Mouse (Mus musculus) kidney, adult 2 months (tissue): ENCODE results near the gene Cfap97. TPM values are rescaled to one million over a fixed set of nuclear protein-coding genes. Genes with fewer than 3 reads are reported as not detected.
"Not testable (repeated sequence)": the region's sequence is repeated elsewhere in the genome, so short reads cannot be mapped to it uniquely, and the experiment has no call there.

Experiments used
- DNase-seq: peaks from one replicate; pipeline ENCODE4 v3.0.0; 2021
- H3K27ac ChIP-seq: fragments of 200-500 bp; 2 replicates; pipeline ENCODE4 v1.5.1; 2012; ENCODE audit warnings: low read depth, low read length, control low read depth, inconsistent platforms; ENCODE audit not compliant: insufficient read depth
- H3K27me3 ChIP-seq: fragments of 200-500 bp; replicated peaks from 2 replicates; pipeline ENCODE4 v1.6.1; 2012; ENCODE audit warnings: mild to moderate bottlenecking, moderate library complexity, low read length, inconsistent platforms; ENCODE audit not compliant: control insufficient read depth, insufficient read depth
- H3K36me3 ChIP-seq: fragments of 200-500 bp; 2 replicates; pipeline ENCODE4 v1.6.1; 2012; ENCODE audit warnings: mild to moderate bottlenecking, moderate library complexity, low read length, inconsistent platforms; ENCODE audit not compliant: control insufficient read depth, insufficient read depth
- H3K4me1 ChIP-seq: fragments of 200-500 bp; 2 replicates; pipeline ENCODE4 v1.6.1; 2011; ENCODE audit warnings: low read length; ENCODE audit not compliant: control insufficient read depth, insufficient read depth
- H3K4me3 ChIP-seq: fragments of 200-500 bp; 2 replicates; pipeline ENCODE4 v1.5.1; 2011; ENCODE audit warnings: mild to moderate bottlenecking, low read depth, low read length, control low read depth; ENCODE audit not compliant: insufficient read depth
- CTCF ChIP-seq: fragments of 200-500 bp; conservative IDR thresholded peaks from 2 replicates; pipeline ENCODE4 v1.5.1; 2011; ENCODE audit warnings: low read depth, mild to moderate bottlenecking, control low read depth, low read length, moderate library complexity, mixed read lengths; ENCODE audit not compliant: insufficient read depth, insufficient read length
- POLR2A ChIP-seq: fragments of 200-500 bp; IDR thresholded peaks from one replicate; pipeline ENCODE4 v1.6.1; 2011; ENCODE audit warnings: low read depth, low read length, control low read depth
- WGBS: fragments of 180-500 bp; shearing (Covaris S2); methylation state at CpG from one replicate; pipeline ENCODE4 v1.1.7; 2018; 5-methylcytosine and 5-hydroxymethylcytosine counted together
- polyA plus RNA-seq: library from polyadenylated mRNA; depleted of rRNA; stranded (reverse); fragments of >200 nt; gene quantifications from 2 replicates; pipeline ENCODE4 v1.2.3, GENCODE M21; 2012

The Cfap97 gene
- polyA plus RNA-seq, 1 experiment, result 7.4 TPM

DNA sequence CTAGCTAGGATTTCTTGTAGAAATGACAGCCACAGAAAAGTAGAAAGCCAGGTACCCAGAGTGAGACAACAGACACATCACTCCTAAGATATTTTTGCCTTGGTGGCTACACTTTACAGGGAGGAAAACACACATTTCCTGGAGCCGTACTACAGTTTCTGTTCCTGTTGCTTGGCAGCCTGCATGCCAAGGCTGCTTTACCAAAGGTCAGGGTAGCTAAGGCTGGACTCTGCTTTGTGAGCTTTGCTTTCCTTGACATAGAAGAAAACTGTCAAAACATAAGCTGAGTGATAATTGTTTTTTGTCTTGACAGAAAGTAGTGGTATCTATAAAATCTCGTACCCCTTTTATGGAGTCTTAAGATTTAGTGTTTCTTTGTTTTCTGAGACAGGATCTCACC, 21.1 kb upstream of the Cfap97 start:
- TF ChIP-seq CTCF, result no peak
- WGBS, result 34% methylated on average over 2 of the region's 2 CpGs
- Histone ChIP-seq H3K36me3 (no peaks in the 10 kb centered on the region), H3K27me3 (no peaks in the 10 kb centered on the region), H3K27ac (0 out of 2 replicates have a peak overlapping the region, but pooled peaks have one; percentile 46), H3K4me1 (peaks cover 7% of the 10 kb centered on the region; the same call in 1 of the 2 replicates), H3K4me3 (no peak overlapping the region)
- DNase-seq, result peak; percentile 79

DNA sequence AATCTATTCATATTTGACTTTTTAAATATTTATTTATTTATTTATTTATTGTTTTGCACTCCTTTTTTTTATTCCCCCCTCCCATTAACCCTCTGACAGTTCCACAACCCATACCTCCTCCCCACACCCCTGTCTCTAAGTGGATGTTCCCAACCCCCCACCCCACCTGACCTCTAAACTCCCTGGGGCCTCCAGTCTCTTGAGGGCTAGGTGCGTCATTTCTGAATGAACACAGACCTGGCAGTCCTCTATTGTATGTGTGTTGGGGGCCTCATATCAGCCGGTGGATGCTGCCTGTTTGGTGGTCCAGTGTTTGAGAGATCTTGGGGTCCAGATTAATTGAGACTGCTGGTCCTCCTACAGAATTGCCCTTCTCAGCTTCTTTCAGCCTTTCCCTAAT, 16.0 kb upstream of the Cfap97 start:
- peaks cover 15% of the 10 kb centered on the region for H3K4me1 ChIP-seq
- not testable (repeated sequence) for H3K27ac ChIP-seq, H3K4me3 ChIP-seq, DNase-seq, H3K36me3 ChIP-seq, H3K27me3 ChIP-seq
- 93% methylated on average over 2 of the region's 2 CpGs for WGBS

DNA sequence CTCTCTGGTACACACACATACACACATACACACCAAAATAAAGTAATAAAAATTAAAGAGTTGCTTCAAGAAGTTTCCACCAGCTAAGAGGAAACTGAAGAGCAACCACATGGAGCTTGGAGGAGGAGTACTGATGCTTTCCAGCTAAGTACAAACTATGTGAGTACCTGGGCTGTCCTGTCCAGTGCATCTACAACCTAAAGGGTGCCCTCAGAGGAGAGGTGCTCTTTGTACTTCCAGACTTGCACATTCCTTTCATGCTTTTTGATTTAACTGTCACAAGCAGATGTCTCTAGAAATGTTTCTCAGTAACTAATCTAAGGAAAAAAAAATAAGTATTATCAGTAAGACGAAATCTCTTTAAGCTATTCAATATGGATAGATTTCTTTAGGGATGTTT, 14.2 kb upstream of the Cfap97 start:
- peak; percentile 60 for DNase-seq
- Histone ChIP-seq H3K27ac (no peak overlapping the region), H3K4me3 (no peak overlapping the region), H3K36me3 (no peaks in the 10 kb centered on the region), H3K27me3 (no peaks in the 10 kb centered on the region), H3K4me1 (peaks cover 15% of the 10 kb centered on the region)
- WGBS, result 64% methylated on average over 1 of the region's 1 CpGs
- TF ChIP-seq POLR2A (no peak), CTCF (no peak)

DNA sequence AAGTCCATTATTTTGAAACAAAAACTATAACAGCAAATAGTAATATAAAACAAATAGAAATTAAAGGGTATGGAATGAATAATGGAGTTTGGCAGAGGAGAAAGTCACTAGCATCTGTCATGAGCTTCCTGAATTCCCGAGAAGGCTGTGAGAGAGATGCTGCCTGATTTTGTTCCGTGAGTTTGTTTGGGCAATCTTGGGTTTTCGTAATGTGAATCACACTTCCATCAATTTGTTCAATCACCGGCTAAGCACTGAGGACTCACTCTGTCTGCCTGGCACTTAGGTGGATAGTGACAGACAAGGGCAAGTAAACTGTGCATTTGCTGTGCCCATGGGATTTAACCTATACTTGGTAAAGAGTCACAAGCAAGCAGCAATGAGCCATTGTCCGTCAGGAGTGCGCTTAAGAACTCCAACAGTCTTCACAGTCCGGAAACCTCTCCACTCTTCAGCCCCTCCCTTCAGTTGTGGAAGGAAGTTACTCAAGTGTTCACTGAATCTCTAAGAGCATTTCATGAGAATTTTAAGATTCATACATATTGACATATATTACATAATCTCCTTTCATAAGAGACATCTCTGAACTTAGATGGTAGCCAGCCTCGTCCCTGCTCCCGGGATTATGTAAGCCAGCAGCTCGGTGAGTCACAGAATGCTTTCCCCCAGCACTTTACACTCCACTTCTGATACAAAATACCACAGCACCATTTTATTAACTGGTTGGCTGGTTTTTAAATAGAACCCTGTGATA, 13.6 kb upstream of the Cfap97 start:
- no peak for DNase-seq
- Histone ChIP-seq H3K4me1 (peaks cover 15% of the 10 kb centered on the region), H3K36me3 (no peaks in the 10 kb centered on the region), H3K27ac (no peak overlapping the region), H3K27me3 (no peaks in the 10 kb centered on the region), H3K4me3 (no peak overlapping the region)
- TF ChIP-seq CTCF, result no peak
- no peak for TF ChIP-seq POLR2A
- 55% methylated on average over 10 of the region's 10 CpGs for WGBS

DNA sequence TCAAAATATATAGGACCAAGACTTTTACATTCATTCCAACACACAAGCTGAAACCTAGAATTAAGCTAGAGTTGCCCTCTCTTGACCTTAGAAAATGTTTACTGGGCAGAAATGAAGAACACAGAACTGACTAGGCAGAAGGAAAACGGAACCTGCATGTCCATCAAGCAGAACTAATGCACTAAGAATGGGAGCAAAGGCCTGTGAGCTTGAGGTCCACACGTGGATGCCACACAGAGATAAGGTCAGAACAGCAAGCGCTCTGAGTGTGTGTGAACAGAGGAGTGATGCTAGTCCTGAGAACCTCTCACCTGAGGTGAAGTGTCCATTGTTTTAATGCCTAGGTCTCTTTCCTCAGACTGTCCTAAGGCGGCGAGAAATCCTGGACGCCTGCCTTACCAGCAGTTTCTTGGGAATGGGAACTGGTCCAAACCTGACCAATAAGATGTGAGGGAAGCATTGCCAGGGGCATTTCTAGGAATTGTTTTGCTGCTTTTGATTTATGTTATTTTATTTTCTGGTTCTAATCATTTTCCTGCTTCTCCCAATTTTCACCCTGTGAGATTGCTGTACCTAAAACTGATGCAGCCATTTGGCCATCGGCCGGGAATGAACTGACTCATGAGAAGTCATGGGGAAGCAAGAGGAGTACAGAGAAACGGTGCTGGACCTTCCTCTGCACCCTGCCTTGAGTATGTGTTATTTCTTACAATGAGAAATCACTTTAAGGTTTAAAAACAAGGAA, 11.0 kb upstream of the Cfap97 start:
- WGBS, result 40% methylated on average over 9 of the region's 9 CpGs
- peaks cover 15% of the 10 kb centered on the region for H3K4me1 ChIP-seq
- H3K27ac ChIP-seq, result no peak overlapping the region
- H3K4me3 ChIP-seq, result no peak overlapping the region
- H3K36me3 ChIP-seq, result no peaks in the 10 kb centered on the region
- TF ChIP-seq POLR2A, result no peak
- no peak for TF ChIP-seq CTCF
- peak; percentile 74 for DNase-seq
- H3K27me3 ChIP-seq, result no peaks in the 10 kb centered on the region

DNA sequence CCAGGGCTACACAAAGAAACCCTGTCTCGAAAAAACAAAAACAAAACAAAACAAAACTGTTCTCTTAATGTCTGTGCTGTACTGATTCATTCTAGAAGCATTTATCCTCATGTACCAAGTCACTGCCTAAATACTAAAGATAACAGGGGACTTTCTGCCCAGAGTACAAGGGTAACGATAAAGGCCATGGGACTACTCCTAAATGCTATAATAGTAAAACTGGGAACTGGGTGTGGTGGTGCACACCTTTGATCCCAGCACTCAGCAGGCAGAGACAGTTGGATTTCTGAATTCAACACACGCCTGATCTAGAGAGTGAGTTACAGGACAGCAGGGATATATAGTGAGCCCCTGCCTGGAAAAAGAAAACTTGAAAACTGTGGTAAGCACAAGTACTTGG, 9.9 kb upstream of the Cfap97 start:
- no peak for DNase-seq
- Histone ChIP-seq H3K36me3 (no peaks in the 10 kb centered on the region), H3K4me1 (peaks cover 15% of the 10 kb centered on the region), H3K4me3 (no peak overlapping the region), H3K27ac (no peak overlapping the region), H3K27me3 (no peaks in the 10 kb centered on the region)
- WGBS, result 86% methylated on average over 3 of the region's 3 CpGs
- TF ChIP-seq CTCF (no peak), POLR2A (no peak)

DNA sequence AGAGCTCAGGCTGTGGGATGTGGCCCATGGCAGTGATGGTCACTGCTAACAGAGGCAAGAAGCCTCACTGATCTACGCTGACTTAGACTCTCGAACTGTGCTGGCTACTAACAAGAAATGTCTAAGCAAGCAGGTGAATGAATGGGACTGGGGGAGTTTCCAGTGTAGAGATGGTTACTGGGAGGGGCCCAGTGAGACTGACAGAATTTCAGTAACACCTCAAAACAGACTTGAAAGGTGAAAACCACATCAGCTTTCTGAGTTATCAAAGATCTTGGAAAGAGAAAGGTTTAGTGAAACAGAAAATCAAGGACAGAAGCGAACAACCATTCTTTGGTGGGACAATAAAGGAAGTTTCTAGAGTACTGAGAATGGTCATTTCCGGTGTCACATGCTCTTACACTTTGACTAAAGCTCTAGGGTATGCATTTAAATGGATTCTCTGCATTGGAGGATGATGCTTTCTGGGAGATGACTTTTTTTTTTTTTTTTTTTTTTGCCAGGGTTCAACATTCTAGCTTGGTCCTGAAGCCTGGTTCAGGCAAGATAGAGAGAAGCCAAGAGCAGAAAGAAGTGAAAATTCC, 9.0 kb upstream of the Cfap97 start:
- Histone ChIP-seq H3K4me3 (no peak overlapping the region), H3K27me3 (no peaks in the 10 kb centered on the region), H3K4me1 (peaks cover 13% of the 10 kb centered on the region), H3K36me3 (no peaks in the 10 kb centered on the region), H3K27ac (no peak overlapping the region)
- TF ChIP-seq POLR2A (no peak), CTCF (no peak)
- WGBS, result 93% methylated on average over 4 of the region's 4 CpGs
- DNase-seq, result no peak
